Comparison of ENCODE assay signal across 16 mouse cellular contexts in the genomic region with DNA sequence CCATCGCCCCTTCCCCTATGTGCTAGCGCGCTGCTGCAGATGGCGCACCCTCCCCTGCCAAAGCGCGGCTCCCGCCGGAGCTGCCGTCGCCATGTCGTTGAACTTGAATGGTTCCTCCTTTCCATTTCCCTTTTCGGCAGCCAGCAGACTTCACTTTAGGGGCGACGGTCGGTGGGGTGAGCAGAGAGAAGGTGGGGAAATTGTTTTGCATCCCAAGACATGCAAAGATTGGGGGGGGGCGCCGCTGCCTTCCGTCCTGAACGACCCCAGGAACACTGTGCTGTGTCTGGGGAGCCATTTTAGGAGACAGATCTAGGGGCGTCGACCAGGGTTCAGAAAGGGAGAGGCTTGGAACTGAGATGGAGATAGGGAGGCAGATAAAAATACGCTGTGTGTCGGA. TPM values are rescaled to one million over a fixed set of nuclear protein-coding genes. Genes with fewer than 3 reads are reported as not detected.
DNase-seq lines count a peak whose midpoint lies in the region; ATAC-seq and TF ChIP-seq lines count a peak whose summit lies in the region.
"Had no signal": no experiment of that assay in that cellular context is flagged by ENCODE, and none has a peak within 500 bp of the region (broad histone marks: within the 10 kb centered on the region; RNA-seq: fewer than 3 reads in every experiment).

No protein-coding gene starts in this region.

- ATAC-seq in heart, embryonic 15.5 days (replicated peaks; ENCODE audit: insufficient number of reproducible peaks, insufficient read depth, low FRiP score, low read depth), result no peak
- ATAC-seq in intestine, embryonic 14.5 days (replicated peaks; ENCODE audit: low FRiP score, low TSS enrichment, low read depth), result no peak
- ATAC-seq: midbrain, embryonic 16.5 days had no signal

- peaks cover 25% of the 10 kb centered on the region for H3K4me1 ChIP-seq in heart, embryonic 15.5 days (replicated peaks)
- H3K4me1 ChIP-seq in heart, adult 2 months (ENCODE audit: control insufficient read depth, insufficient read depth, low read length), result no peaks in the 10 kb centered on the region
- no peaks in the 10 kb centered on the region; the same call in 1 of the 2 replicates for H3K4me1 ChIP-seq in intestine, embryonic 14.5 days (replicated peaks; ENCODE audit: control insufficient read depth, insufficient read depth, low read length)
- peaks cover 42% of the 10 kb centered on the region for H3K4me1 ChIP-seq in megakaryocyte, embryonic 14.5 days
- H3K4me1 ChIP-seq in lung, adult 2 months (ENCODE audit: control insufficient read depth, insufficient read depth, low read length), result no peaks in the 10 kb centered on the region

- WGBS in heart, embryonic 15.5 days, result under 1% methylated on average over 23 of the region's 23 CpGs
- 3% methylated on average over 22 of the region's 23 CpGs for WGBS in heart, adult 2 months
- under 1% methylated on average over 23 of the region's 23 CpGs for WGBS in intestine, embryonic 14.5 days
- WGBS in lung, adult 2 months, result 3% methylated on average over 23 of the region's 23 CpGs

- no peak for TF ChIP-seq POLR2A in heart, adult 2 months (IDR thresholded peaks at IDR 0.05; ENCODE audit: insufficient read depth, low read depth, low read length)
- no peak for TF ChIP-seq POLR2A in lung, adult 2 months (IDR thresholded peaks at IDR 0.05; ENCODE audit: borderline replicate concordance, extremely low read depth, low read depth, low read length)

- peak overlapping the region; percentile 1; the same call in 1 of the 2 replicates for H3K4me2 ChIP-seq in heart, embryonic 15.5 days
- peak overlapping the region; percentile 18; the same call in 1 of the 2 replicates for H3K4me2 ChIP-seq in intestine, embryonic 14.5 days (ENCODE audit: low read length)

- H3K4me3 ChIP-seq in heart, embryonic 15.5 days, result peak overlapping the region; percentile 11
- no peak overlapping the region for H3K4me3 ChIP-seq in heart, adult 2 months
- H3K4me3 ChIP-seq in intestine, embryonic 14.5 days (ENCODE audit: low read depth, low read length), result peak overlapping the region; percentile 27
- peak overlapping the region; percentile 81 for H3K4me3 ChIP-seq in megakaryocyte, embryonic 14.5 days (replicated peaks)
- H3K4me3 ChIP-seq in lung, adult 2 months (replicated peaks; ENCODE audit: extremely low read depth, low read depth, low read length), result no peak overlapping the region

- H3K9me3 ChIP-seq in heart, embryonic 15.5 days (replicated peaks), result no peaks in the 10 kb centered on the region
- H3K9me3 ChIP-seq in intestine, embryonic 14.5 days (ENCODE audit: control insufficient read depth, low read length), result no peaks in the 10 kb centered on the region
- H3K9me3 ChIP-seq in megakaryocyte, embryonic 14.5 days, result 0 out of 2 replicates have a peak, but pooled peaks cover 5% of the 10 kb centered on the region

- no peak for DNase-seq in heart, adult 2 months
- DNase-seq in ES-CJ7 (ENCODE audit: low read depth, low spot score), result peak; percentile 70
- no peak for DNase-seq in intestine, embryonic 14.5 days (ENCODE audit: low spot score)
- DNase-seq in spleen, adult 12 weeks (ENCODE audit: low spot score), result no peak
- no peak for DNase-seq in left cerebral cortex, adult 18-20 months (ENCODE audit: low spot score in 2 of 2)
- no peak for DNase-seq in lung, adult 2 months
- DNase-seq: adrenal gland, postnatal 36 days; cerebellum, adult 2 months; spleen, adult 18-20 months had no signal

- intact Hi-C loops in heart, adult 2 months (cut with DNase I), result no loop called here

- TF ChIP-seq CTCF in heart, adult 2 months (IDR thresholded peaks at IDR 0.05), result no peak
- no peak for TF ChIP-seq CTCF in lung, adult 2 months (IDR thresholded peaks at IDR 0.05; ENCODE audit: insufficient read depth, low read length)

- no peak overlapping the region for H3K27ac ChIP-seq in heart, embryonic 15.5 days
- H3K27ac ChIP-seq in heart, adult 2 months, result no peak overlapping the region
- peak overlapping the region; percentile 19; the same call in 1 of the 2 replicates for H3K27ac ChIP-seq in intestine, embryonic 14.5 days (ENCODE audit: low read depth)

- no peak overlapping the region for H3K9ac ChIP-seq in heart, embryonic 15.5 days
- H3K9ac ChIP-seq in heart, adult 2 months (ENCODE audit: low read depth, low read length), result no peak overlapping the region
- H3K9ac ChIP-seq in intestine, embryonic 14.5 days (ENCODE audit: low read length), result no peak overlapping the region

- no peaks in the 10 kb centered on the region for H3K36me3 ChIP-seq in heart, embryonic 15.5 days
- no peaks in the 10 kb centered on the region for H3K36me3 ChIP-seq in heart, adult 2 months (ENCODE audit: control insufficient read depth, insufficient read depth, low read length)
- H3K36me3 ChIP-seq in intestine, embryonic 14.5 days (ENCODE audit: control insufficient read depth, insufficient read depth, low read length), result no peaks in the 10 kb centered on the region
- H3K36me3 ChIP-seq in megakaryocyte, embryonic 14.5 days (replicated peaks; ENCODE audit: low read length), result no peaks in the 10 kb centered on the region

- TF ChIP-seq EP300 in heart, adult 2 months (IDR thresholded peaks at IDR 0.05; ENCODE audit: insufficient read depth, low read depth, low read length), result no peak

- H3K79me2 ChIP-seq in heart, adult 2 months (replicated peaks; ENCODE audit: control insufficient read depth, insufficient read depth, low read length), result no peaks in the 10 kb centered on the region

- peaks cover 100% of the 10 kb centered on the region for H3K27me3 ChIP-seq in heart, embryonic 15.5 days
- peaks cover 44% of the 10 kb centered on the region for H3K27me3 ChIP-seq in heart, adult 2 months (ENCODE audit: control insufficient read depth, insufficient read depth, low read length)
- peaks cover 100% of the 10 kb centered on the region for H3K27me3 ChIP-seq in intestine, embryonic 14.5 days (replicated peaks; ENCODE audit: control insufficient read depth, insufficient read depth, low read length)
- peaks cover 100% of the 10 kb centered on the region for H3K27me3 ChIP-seq in megakaryocyte, embryonic 14.5 days (replicated peaks)

RNA-seq across cellular contexts. Expression of a gene that starts 0.6 kb away (rescaled TPM):
- not detected in 2 replicates for polyA plus RNA-seq in heart, embryonic 15.5 days (2015; fragmentation: Nextera tagmentation; extraction: Ambion mirVana)
- not detected for total RNA-seq in heart, adult 2 months (2021)
- polyA plus RNA-seq in heart, adult 2 months (2012; rRNA removed), result not detected in 2 replicates
- 3.6 and 4.2 TPM in 2 replicates for polyA plus RNA-seq in intestine, embryonic 14.5 days (2014; fragmentation: Nextera tagmentation; extraction: Ambion mirVana)
- polyA plus RNA-seq in megakaryocyte, embryonic 14.5 days (2012; ENCODE audit: insufficient read depth, low replicate concordance), result not detected in 2 replicates
- not detected for total RNA-seq in left cerebral cortex, adult 18-20 months (2021)
- polyA plus RNA-seq in lung, adult 2 months (2012; rRNA removed), result 0.24 TPM in 1 of 2 replicates, not detected in the other
- total RNA-seq: adrenal gland, postnatal 36 days; heart, adult 8-10 months; left cerebral cortex, adult 8-10 months had no signal
- polyA plus RNA-seq: cerebellum, adult 2 months; frontal cortex, adult 2 months; lung, embryonic 16.5 days; midbrain, embryonic 16.5 days had no signal

RNA-seq across cellular contexts. Expression of a gene that starts 5.2 kb away (rescaled TPM):
- polyA plus RNA-seq in heart, embryonic 15.5 days (2015; fragmentation: Nextera tagmentation; extraction: Ambion mirVana), result 0.10 TPM in 1 of 2 replicates, not detected in the other
- total RNA-seq in heart, adult 2 months (2021), result not detected
- polyA plus RNA-seq in heart, adult 2 months (2012; rRNA removed), result not detected in 2 replicates
- 0.24 and 0.34 TPM in 2 replicates for polyA plus RNA-seq in intestine, embryonic 14.5 days (2014; fragmentation: Nextera tagmentation; extraction: Ambion mirVana)
- not detected in 2 replicates for polyA plus RNA-seq in megakaryocyte, embryonic 14.5 days (2012; ENCODE audit: insufficient read depth, low replicate concordance)
- not detected for total RNA-seq in left cerebral cortex, adult 18-20 months (2021)
- polyA plus RNA-seq in lung, adult 2 months (2012; rRNA removed), result not detected in 2 replicates
- total RNA-seq: adrenal gland, postnatal 36 days; heart, adult 8-10 months; left cerebral cortex, adult 8-10 months had no signal
- polyA plus RNA-seq: cerebellum, adult 2 months; frontal cortex, adult 2 months; lung, embryonic 16.5 days; midbrain, embryonic 16.5 days had no signal

RNA-seq across cellular contexts. Expression of a gene that starts 11.7 kb away (rescaled TPM):
- polyA plus RNA-seq in heart, embryonic 15.5 days (2015; fragmentation: Nextera tagmentation; extraction: Ambion mirVana), result 0.08 TPM in 1 of 2 replicates, not detected in the other
- total RNA-seq in heart, adult 2 months (2021), result not detected
- polyA plus RNA-seq in heart, adult 2 months (2012; rRNA removed), result 0.09 TPM in 1 of 2 replicates, not detected in the other
- 7.8 and 13.7 TPM in 2 replicates for polyA plus RNA-seq in intestine, embryonic 14.5 days (2014; fragmentation: Nextera tagmentation; extraction: Ambion mirVana)
- not detected in 2 replicates for polyA plus RNA-seq in megakaryocyte, embryonic 14.5 days (2012; ENCODE audit: insufficient read depth, low replicate concordance)
- not detected for total RNA-seq in left cerebral cortex, adult 18-20 months (2021)
- polyA plus RNA-seq in lung, adult 2 months (2012; rRNA removed), result not detected in 2 replicates
- total RNA-seq: adrenal gland, postnatal 36 days; left cerebral cortex, adult 8-10 months had no signal
- polyA plus RNA-seq: cerebellum, adult 2 months; frontal cortex, adult 2 months; midbrain, embryonic 16.5 days had no signal

RNA-seq across cellular contexts. Expression of a gene that starts 11.9 kb away (rescaled TPM):
- 0.14 TPM in 1 of 2 replicates, not detected in the other for polyA plus RNA-seq in heart, embryonic 15.5 days (2015; fragmentation: Nextera tagmentation; extraction: Ambion mirVana)
- total RNA-seq in heart, adult 2 months (2021), result not detected
- polyA plus RNA-seq in heart, adult 2 months (2012; rRNA removed), result not detected in 2 replicates
- not detected in 2 replicates for polyA plus RNA-seq in intestine, embryonic 14.5 days (2014; fragmentation: Nextera tagmentation; extraction: Ambion mirVana)
- polyA plus RNA-seq in megakaryocyte, embryonic 14.5 days (2012; ENCODE audit: insufficient read depth, low replicate concordance), result not detected in 2 replicates
- total RNA-seq in left cerebral cortex, adult 18-20 months (2021), result not detected
- 0.04 and 0.15 TPM in 2 replicates for polyA plus RNA-seq in lung, adult 2 months (2012; rRNA removed)
- total RNA-seq: adrenal gland, postnatal 36 days; heart, adult 8-10 months; left cerebral cortex, adult 8-10 months had no signal
- polyA plus RNA-seq: frontal cortex, adult 2 months; lung, embryonic 16.5 days; midbrain, embryonic 16.5 days had no signal

RNA-seq across cellular contexts. Expression of a gene that starts 17.5 kb away (rescaled TPM):
- 0.14 and 0.15 TPM in 2 replicates for polyA plus RNA-seq in heart, embryonic 15.5 days (2015; fragmentation: Nextera tagmentation; extraction: Ambion mirVana)
- under 1 TPM; 0.16 to 0.29 TPM for total RNA-seq in heart, adult 2 months (2021)
- 0.10 and 0.12 TPM in 2 replicates for polyA plus RNA-seq in heart, adult 2 months (2012; rRNA removed)
- polyA plus RNA-seq in intestine, embryonic 14.5 days (2014; fragmentation: Nextera tagmentation; extraction: Ambion mirVana), result 3.9 and 6.8 TPM in 2 replicates
- polyA plus RNA-seq in megakaryocyte, embryonic 14.5 days (2012; ENCODE audit: insufficient read depth, low replicate concordance), result not detected in 2 replicates
- total RNA-seq in left cerebral cortex, adult 18-20 months (2021), result not detected
- polyA plus RNA-seq in lung, adult 2 months (2012; rRNA removed), result 0.43 and 0.75 TPM in 2 replicates
- total RNA-seq: left cerebral cortex, adult 8-10 months had no signal
- polyA plus RNA-seq: cerebellum, adult 2 months; midbrain, embryonic 16.5 days had no signal

Comparison
In these comparisons a context has a peak if more than half of its experiments do, and no peak if none do; other contexts are left out.
1. H3K4me3 ChIP-seq: peak in heart, embryonic 15.5 days (single experiment), intestine, embryonic 14.5 days (single experiment) and megakaryocyte, embryonic 14.5 days (single experiment); none in heart, adult 2 months (single experiment) and lung, adult 2 months (single experiment).